Mouse (Mus musculus) heart, adult 2 months (tissue): ENCODE measurements around the gene Suclg1.

Experiments used
- CTCF ChIP-seq: fragments of 200-600 bp; IDR thresholded peaks from 2 replicates; pipeline ENCODE4 v1.8.1; 2022; ENCODE audit warnings: antibody characterized with exemption, mild to moderate bottlenecking, moderate library complexity
- POLR2A ChIP-seq: fragments of 200-500 bp; IDR thresholded peaks from 2 replicates; pipeline ENCODE4 v1.6.1; 2011; ENCODE audit warnings: mild to moderate bottlenecking, low read depth, low read length, control low read depth; ENCODE audit not compliant: insufficient read depth

- no peak for TF ChIP-seq POLR2A
- no peak for TF ChIP-seq CTCF
Measured at GRCm38 (mm10) chr6:73211036-73211435, 37.1 kb upstream of the Suclg1 start.
